Mouse (Mus musculus) stomach, postnatal 0 days (tissue): ENCODE results near the gene Ppp3ca.

ENCODE experiments used
- CTCF ChIP-seq: IDR thresholded peaks from 2 replicates; pipeline ENCODE4 v1.5.1; 2016; ENCODE audit warnings: antibody characterized with exemption, low read depth, mild to moderate bottlenecking, moderate library complexity
- EP300 ChIP-seq: optimal IDR thresholded peaks from 2 replicates; pipeline ENCODE3; 2016; ENCODE audit warnings: antibody characterized with exemption

DNA sequence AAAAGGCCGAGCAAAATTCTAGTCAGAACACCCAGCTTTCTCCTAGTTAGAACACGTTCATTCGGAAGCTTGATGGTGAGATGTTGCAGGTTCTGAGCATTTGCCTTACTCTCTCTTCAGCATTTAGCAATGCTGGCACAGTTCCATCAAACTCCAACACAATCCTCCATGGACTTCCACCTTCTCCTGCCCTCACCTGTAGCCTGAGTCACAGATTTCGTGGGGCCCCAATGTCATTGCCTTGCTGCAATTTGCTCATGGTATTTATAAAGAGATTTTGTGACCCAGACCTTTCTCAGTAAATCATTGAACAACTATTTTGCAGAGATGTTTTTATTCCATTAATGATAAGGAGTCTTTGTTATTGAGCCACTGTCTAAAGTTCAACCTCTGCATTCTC, 278.2 kb downstream of the Ppp3ca start:
- TF ChIP-seq CTCF = no peak
- TF ChIP-seq EP300 = no peak
